Mouse (Mus musculus) CH12.LX (cell line): Measurements from ENCODE around the gene Unc13b.

ENCODE experiments used
- CTCF ChIP-seq, 2 experiments: IDR thresholded peaks in 1 of 2; conservative IDR thresholded peaks in 1 of 2; 2 replicates each; pipeline ENCODE4 v1.5.1; 2011 to 2012; ENCODE audit warnings: low read depth in 2 of 2, low read length in 2 of 2, improper control_type of control experiment in 1 of 2, inconsistent platforms in 1 of 2, mild to moderate bottlenecking in 1 of 2, moderate library complexity in 1 of 2
- ELF1 ChIP-seq: IDR thresholded peaks from 2 replicates; pipeline ENCODE4 v1.6.1; 2014; ENCODE audit warnings: low read depth, mild to moderate bottlenecking, inconsistent platforms, low read length, improper control_type of control experiment
- RCOR1 ChIP-seq: conservative IDR thresholded peaks from 2 replicates; pipeline ENCODE4 v1.6.1; 2012; ENCODE audit warnings: low read depth, mild to moderate bottlenecking, inconsistent platforms, low read length, improper control_type of control experiment

- TF ChIP-seq ELF1 (no peak), RCOR1 (no peak), CTCF (conservative IDR thresholded peaks at IDR 0.05 in 1 of 2, IDR thresholded peaks at IDR 0.05 in 1 of 2; ENCODE audit: low read depth in 2 of 2, low read length in 2 of 2) (no peak)
Observed at GRCm38 (mm10) chr4:43259435-43259834, 200.7 kb downstream of the Unc13b start.
